8 mouse cellular contexts compared by ENCODE assay signal in the genomic region with DNA sequence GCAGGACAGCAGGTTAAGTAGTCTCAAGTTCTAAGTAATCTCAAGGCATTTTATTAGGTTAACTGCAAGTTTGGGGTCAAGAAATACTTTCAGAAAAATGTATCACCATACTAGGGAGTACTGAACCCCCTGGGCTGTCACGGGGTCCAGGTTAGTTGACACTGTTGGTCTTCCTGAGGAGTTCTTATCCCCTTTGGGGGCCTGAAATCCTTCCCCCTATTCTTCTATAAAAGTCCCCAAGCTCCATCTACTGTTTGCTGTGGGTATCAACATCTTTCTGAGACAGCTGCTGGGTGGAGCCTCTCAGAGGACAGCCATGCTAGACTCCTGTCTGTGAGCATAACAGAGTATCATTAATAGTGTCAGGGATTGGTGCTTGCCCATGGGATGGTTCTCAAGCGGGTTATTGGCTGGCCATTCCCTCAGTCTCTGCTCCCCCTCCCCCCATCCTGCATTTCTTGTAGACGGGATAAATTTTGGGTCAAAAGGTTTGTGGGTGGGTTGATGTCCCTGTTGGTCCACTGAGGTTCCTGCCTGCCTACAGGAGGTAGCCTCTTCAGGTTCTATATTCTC.
A peak's percentile ranks its signal among the peaks of the same experiment; 100 is the strongest.
DNase-seq lines count a peak whose midpoint lies in the region; ATAC-seq lines count a peak whose summit lies in the region.

No protein-coding gene starts in this region.

- H3K36me3 ChIP-seq in liver, embryonic 11.5 days (ENCODE audit: control insufficient read depth, insufficient read depth, low read length): no peaks in the 10 kb centered on the region

- no peaks in the 10 kb centered on the region for H3K9me3 ChIP-seq in liver, embryonic 11.5 days (ENCODE audit: control insufficient read depth, low read length)

- H3K27me3 ChIP-seq in liver, embryonic 11.5 days (replicated peaks; ENCODE audit: control insufficient read depth, insufficient read depth, low read length): no peaks in the 10 kb centered on the region

- peak; percentile 54 for DNase-seq in CD4-positive, CD25-positive, alpha-beta regulatory T cell, adult 2 months (ENCODE audit: low read depth, low spot score)
- peak; percentile 23 for DNase-seq in layer of hippocampus, adult 11-12 months (ENCODE audit: low spot score)
- DNase-seq in layer of hippocampus, adult 8-10 months (ENCODE audit: low spot score in 2 of 2): no peak
- DNase-seq in c-Kit-positive CD71-positive TER-119-negative erythroid progenitor cells, embryonic 14.5 days (ENCODE audit: low read depth): peak; percentile 29
- DNase-seq in liver, embryonic 11.5 days (ENCODE audit: low spot score): no peak
- peak; percentile 40 for DNase-seq in thymus, postnatal 0 days (ENCODE audit: low spot score)
- DNase-seq in urinary bladder, adult 18-20 months (ENCODE audit: low spot score in 2 of 2): no peak

- peaks cover 3% of the 10 kb centered on the region; the same call in 1 of the 2 replicates for H3K4me1 ChIP-seq in liver, embryonic 11.5 days (replicated peaks; ENCODE audit: control insufficient read depth, insufficient read depth, low read length)

- no peak overlapping the region for H3K4me3 ChIP-seq in liver, embryonic 11.5 days (ENCODE audit: low read depth, low read length)

- H3K27ac ChIP-seq in liver, embryonic 11.5 days (ENCODE audit: low read depth, low read length): no peak overlapping the region

- no peak overlapping the region for H3K9ac ChIP-seq in liver, embryonic 11.5 days (ENCODE audit: low read depth, low read length)

- 52% methylated on average over 3 of the region's 3 CpGs for WGBS in liver, embryonic 11.5 days

- H3K4me2 ChIP-seq in liver, embryonic 11.5 days: no peak overlapping the region

- ATAC-seq in CD4-positive, CD25-positive, alpha-beta regulatory T cell, adult 4 months: no peak
- peak; percentile 48; the same call in 1 of the 2 replicates for ATAC-seq in liver, embryonic 11.5 days (replicated peaks; ENCODE audit: low FRiP score)

Comparison
In these comparisons a context has a peak if more than half of its experiments do, and no peak if none do; other contexts are left out.
1. DNase-seq: peak in CD4-positive, CD25-positive, alpha-beta regulatory T cell, adult 2 months (single experiment), layer of hippocampus, adult 11-12 months (single experiment), c-Kit-positive CD71-positive TER-119-negative erythroid progenitor cells, embryonic 14.5 days (single experiment) and thymus, postnatal 0 days (single experiment); none in layer of hippocampus, adult 8-10 months (0 of 2), liver, embryonic 11.5 days (single experiment) and urinary bladder, adult 18-20 months (0 of 2).